Mouse (Mus musculus) cerebellum, adult (tissue): ENCODE measurements around the gene B3galt1.

Experiments used
- ATAC-seq: cut with Nextera tagmentation; 2 replicates; pipeline ENCODE4 v1.9.2; 2017; ENCODE audit warnings: mild to moderate bottlenecking, moderate library complexity, mixed read lengths; ENCODE audit not compliant: insufficient number of reproducible peaks, low FRiP score, low TSS enrichment

B3galt1 gene

GRCm38 (mm10) chr2:68028811-68029210 lies 463.1 kb downstream of the B3galt1 start:
- no peak for ATAC-seq

- ATAC-seq, result no peak
Measured at GRCm38 (mm10) chr2:68034711-68035110, 469.0 kb downstream of the B3galt1 start.

GRCm38 (mm10) chr2:68040752-68041151 lies 475.1 kb downstream of the B3galt1 start:
- no peak for ATAC-seq

GRCm38 (mm10) chr2:68052481-68052880 lies 486.8 kb downstream of the B3galt1 start:
- no peak for ATAC-seq

GRCm38 (mm10) chr2:68053243-68053642 lies 487.6 kb downstream of the B3galt1 start:
- ATAC-seq, result no peak

GRCm38 (mm10) chr2:68061341-68061740 lies 495.7 kb downstream of the B3galt1 start:
- ATAC-seq, result no peak

GRCm38 (mm10) chr2:68079426-68080360 lies 514.0 kb downstream of the B3galt1 start:
- no peak for ATAC-seq

GRCm38 (mm10) chr2:68080872-68081280 lies 515.2 kb downstream of the B3galt1 start:
- ATAC-seq, result 0 out of 2 replicates have a peak, but pooled peaks have one; percentile 70

- ATAC-seq, result no peak
Measured at GRCm38 (mm10) chr2:68084483-68084882, 518.8 kb downstream of the B3galt1 start.

GRCm38 (mm10) chr2:68086101-68086500 lies 520.4 kb downstream of the B3galt1 start:
- ATAC-seq, result no peak

- no peak for ATAC-seq
Measured at GRCm38 (mm10) chr2:68091559-68091958, 525.9 kb downstream of the B3galt1 start.

GRCm38 (mm10) chr2:68104641-68105040 lies 539.0 kb downstream of the B3galt1 start:
- no peak for ATAC-seq

- no peak for ATAC-seq
Measured at GRCm38 (mm10) chr2:68118076-68118475, 552.4 kb downstream of the B3galt1 start.

- no peak for ATAC-seq
Measured at GRCm38 (mm10) chr2:68124751-68125150, 559.1 kb downstream of the B3galt1 start.

GRCm38 (mm10) chr2:68141094-68141493 lies 575.4 kb downstream of the B3galt1 start:
- ATAC-seq, result no peak

GRCm38 (mm10) chr2:68143292-68143691 lies 577.6 kb downstream of the B3galt1 start:
- no peak for ATAC-seq

- no peak for ATAC-seq
Measured at GRCm38 (mm10) chr2:68159751-68160150, 594.1 kb downstream of the B3galt1 start.

- peak; percentile 40; the same call in 1 of the 2 replicates for ATAC-seq
Measured at GRCm38 (mm10) chr2:68160566-68160965, 594.9 kb downstream of the B3galt1 start.

GRCm38 (mm10) chr2:68162012-68162411 lies 596.3 kb downstream of the B3galt1 start:
- no peak for ATAC-seq

GRCm38 (mm10) chr2:68171306-68171705 lies 605.6 kb downstream of the B3galt1 start:
- ATAC-seq, result no peak
